Mouse (Mus musculus): ENCODE results near the gene Usp29. TPM values are rescaled to one million over a fixed set of nuclear protein-coding genes. Genes with fewer than 3 reads are reported as not detected.

The Usp29 gene
- total and polyA plus RNA-seq, 2 experiments from 2014 or later: 30.4 to 69.2 TPM

DNA sequence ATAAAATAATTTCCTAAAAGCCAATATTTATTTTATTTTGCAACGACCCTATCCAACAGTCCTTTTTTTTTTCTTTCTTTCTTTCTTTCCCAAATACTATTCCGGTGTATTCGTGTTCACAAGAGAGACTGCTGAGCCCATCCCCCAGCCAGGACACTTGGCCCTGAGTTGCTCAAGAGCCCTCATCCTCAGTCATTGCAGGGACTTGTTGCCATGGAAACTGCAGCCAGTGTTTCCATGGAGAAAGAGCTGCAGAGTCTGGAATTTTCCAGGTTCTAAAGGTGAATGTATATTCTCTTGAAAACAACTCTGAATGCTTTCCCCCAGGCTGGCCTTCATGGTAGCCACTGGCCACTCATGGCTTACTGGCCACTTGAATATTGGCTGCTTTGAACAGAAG, 80.2 kb downstream of the Usp29 start:
- Histone ChIP-seq H3K27ac (peak overlapping the region; percentile 65; the same call in 1 of the 2 replicates), H3K36me3 (ENCODE audit: insufficient read depth, low read length) (no peaks in the 10 kb centered on the region), H3K4me1 (ENCODE audit: insufficient read depth, low read length) (peaks cover 4% of the 10 kb centered on the region; the same call in 1 of the 2 replicates), H3K4me2 (ENCODE audit: low read depth, low read length) (no peak overlapping the region), H3K27me3 (ENCODE audit: insufficient read depth, low read length) (no peaks in the 10 kb centered on the region), H3K4me3 (ENCODE audit: low read length) (no peak overlapping the region), H3K9me3 (ENCODE audit: low read length) (no peaks in the 10 kb centered on the region), H3K9ac (replicated peaks; ENCODE audit: low read length) (no peak overlapping the region)
- WGBS: 9% methylated on average over 3 of the region's 3 CpGs
- ATAC-seq (peak; percentile 90), DNase-seq (ENCODE audit: low spot score) (peak; percentile 88)
- no peak for TF ChIP-seq CTCF (IDR thresholded peaks at IDR 0.05; ENCODE audit: low read depth)

DNA sequence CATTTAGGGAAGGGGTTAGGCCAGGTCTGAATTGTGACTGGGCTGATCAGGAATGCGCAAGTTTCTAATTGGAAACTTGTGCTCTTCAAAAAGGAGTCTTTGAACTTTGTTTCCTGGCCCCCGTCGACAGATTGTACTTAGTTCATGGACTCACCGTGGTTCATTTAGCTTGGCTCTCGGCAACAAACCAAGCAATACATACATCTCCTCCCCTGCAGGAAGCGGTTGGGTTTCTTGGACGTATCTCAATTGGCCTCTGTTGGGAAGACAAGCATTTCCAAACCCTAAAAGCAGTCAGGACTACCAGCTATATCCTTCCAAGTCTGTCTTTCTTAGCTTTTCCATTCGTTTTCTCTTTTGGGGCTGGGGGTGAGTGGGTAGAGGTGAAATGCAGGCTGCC, 84.6 kb downstream of the Usp29 start:
- no peak overlapping the region for H3K4me2 ChIP-seq (ENCODE audit: low read depth, low read length)
- no peak for ATAC-seq
- no peak overlapping the region for H3K4me3 ChIP-seq (ENCODE audit: low read length)
- H3K9ac ChIP-seq (replicated peaks; ENCODE audit: low read length): no peak overlapping the region
- no peaks in the 10 kb centered on the region for H3K9me3 ChIP-seq (ENCODE audit: low read length)
- H3K27ac ChIP-seq: no peak overlapping the region
- peaks cover 4% of the 10 kb centered on the region; the same call in 1 of the 2 replicates for H3K4me1 ChIP-seq (ENCODE audit: insufficient read depth, low read length)
- no peak for TF ChIP-seq CTCF (IDR thresholded peaks at IDR 0.05; ENCODE audit: low read depth)
- WGBS: 40% methylated on average over 8 of the region's 8 CpGs
- DNase-seq (ENCODE audit: low spot score): no peak
- no peaks in the 10 kb centered on the region for H3K27me3 ChIP-seq (ENCODE audit: insufficient read depth, low read length)
- H3K36me3 ChIP-seq (ENCODE audit: insufficient read depth, low read length): no peaks in the 10 kb centered on the region

- H3K27me3 ChIP-seq (ENCODE audit: insufficient read depth, low read length): no peaks in the 10 kb centered on the region
- H3K4me3 ChIP-seq (ENCODE audit: low read length): no peak overlapping the region
- no peaks in the 10 kb centered on the region for H3K4me1 ChIP-seq (ENCODE audit: insufficient read depth, low read length)
- H3K4me2 ChIP-seq (ENCODE audit: low read depth, low read length): no peak overlapping the region
- no peaks in the 10 kb centered on the region for H3K9me3 ChIP-seq (ENCODE audit: low read length)
- H3K36me3 ChIP-seq (ENCODE audit: insufficient read depth, low read length): no peaks in the 10 kb centered on the region
- H3K9ac ChIP-seq (replicated peaks; ENCODE audit: low read length): no peak overlapping the region
- 68% methylated on average over 5 of the region's 5 CpGs for WGBS
- DNase-seq (ENCODE audit: low spot score) (peak; percentile 62), ATAC-seq (peak; percentile 80)
- 0 out of 2 replicates have a peak overlapping the region, but pooled peaks have one; percentile 26 for H3K27ac ChIP-seq
- no peak for TF ChIP-seq CTCF (IDR thresholded peaks at IDR 0.05; ENCODE audit: low read depth)
These were observed 86.5 kb downstream of the Usp29 start for GRCm38 (mm10) chr7:6816706-6817376.

GRCm38 (mm10) chr7:6820296-6820695, 89.9 kb downstream of the Usp29 start:
- DNase-seq (ENCODE audit: low spot score) (no peak), ATAC-seq (no peak)
- Histone ChIP-seq H3K4me1 (ENCODE audit: insufficient read depth, low read length) (no peaks in the 10 kb centered on the region), H3K4me2 (ENCODE audit: low read depth, low read length) (no peak overlapping the region), H3K9me3 (ENCODE audit: low read length) (no peaks in the 10 kb centered on the region), H3K36me3 (ENCODE audit: insufficient read depth, low read length) (no peaks in the 10 kb centered on the region), H3K27ac (no peak overlapping the region), H3K27me3 (ENCODE audit: insufficient read depth, low read length) (no peaks in the 10 kb centered on the region), H3K9ac (replicated peaks; ENCODE audit: low read length) (no peak overlapping the region), H3K4me3 (ENCODE audit: low read length) (no peak overlapping the region)
- 84% methylated on average over 6 of the region's 6 CpGs for WGBS
- no peak for TF ChIP-seq CTCF (IDR thresholded peaks at IDR 0.05; ENCODE audit: low read depth)

DNA sequence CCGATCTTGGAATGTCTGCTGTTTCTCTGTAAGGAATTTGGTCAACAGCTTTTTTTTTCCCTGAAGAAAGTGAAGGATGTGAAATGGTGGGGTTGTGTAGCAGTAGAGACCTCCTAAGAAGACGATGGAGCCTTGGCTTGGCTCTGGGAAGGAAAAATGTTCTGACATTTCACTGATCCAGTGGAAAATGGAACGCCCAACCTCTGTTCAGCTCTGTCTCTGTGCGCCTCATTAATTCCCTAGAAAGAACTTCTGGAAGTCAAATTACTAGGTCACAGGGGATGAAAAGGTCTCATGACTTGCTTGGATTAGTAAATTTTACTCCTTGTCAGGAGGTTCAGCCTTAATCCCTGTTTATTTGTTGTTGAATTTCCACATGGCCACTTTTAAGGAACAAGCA, 92.3 kb downstream of the Usp29 start:
- Histone ChIP-seq H3K4me1 (ENCODE audit: insufficient read depth, low read length) (no peaks in the 10 kb centered on the region), H3K9me3 (ENCODE audit: low read length) (no peaks in the 10 kb centered on the region), H3K27ac (no peak overlapping the region), H3K4me2 (ENCODE audit: low read depth, low read length) (no peak overlapping the region), H3K27me3 (ENCODE audit: insufficient read depth, low read length) (no peaks in the 10 kb centered on the region), H3K4me3 (ENCODE audit: low read length) (no peak overlapping the region), H3K36me3 (ENCODE audit: insufficient read depth, low read length) (no peaks in the 10 kb centered on the region), H3K9ac (replicated peaks; ENCODE audit: low read length) (no peak overlapping the region)
- DNase-seq (ENCODE audit: low spot score): no peak
- no peak for ATAC-seq
- no peak for TF ChIP-seq CTCF (IDR thresholded peaks at IDR 0.05; ENCODE audit: low read depth)
- WGBS: 42% methylated on average over 4 of the region's 4 CpGs

- no peak for ATAC-seq
These were observed 93.3 kb downstream of the Usp29 start for GRCm38 (mm10) chr7:6823673-6824072.

GRCm38 (mm10) chr7:6825966-6826647, 95.7 kb downstream of the Usp29 start:
- H3K4me1 ChIP-seq (ENCODE audit: insufficient read depth, low read length): no peaks in the 10 kb centered on the region
- no peak for ATAC-seq
- no peaks in the 10 kb centered on the region for H3K27me3 ChIP-seq (ENCODE audit: insufficient read depth, low read length)
- H3K27ac ChIP-seq: no peak overlapping the region
- H3K9me3 ChIP-seq (ENCODE audit: low read length): no peaks in the 10 kb centered on the region
- H3K9ac ChIP-seq (replicated peaks; ENCODE audit: low read length): no peak overlapping the region
- H3K4me3 ChIP-seq (ENCODE audit: low read length): no peak overlapping the region
- TF ChIP-seq CTCF (IDR thresholded peaks at IDR 0.05; ENCODE audit: low read depth): no peak
- H3K36me3 ChIP-seq (ENCODE audit: insufficient read depth, low read length): no peaks in the 10 kb centered on the region
- no peak for DNase-seq (ENCODE audit: low spot score)
- 83% methylated on average over 11 of the region's 11 CpGs for WGBS
- H3K4me2 ChIP-seq (ENCODE audit: low read depth, low read length): no peak overlapping the region

More at GRCm38 (mm10) chr7:6823673-6824072, 93.3 kb downstream of the Usp29 start:
- Histone ChIP-seq H3K9me3 (ENCODE audit: low read length) (no peaks in the 10 kb centered on the region), H3K9ac (replicated peaks; ENCODE audit: low read length) (no peak overlapping the region), H3K4me3 (ENCODE audit: low read length) (no peak overlapping the region), H3K27ac (no peak overlapping the region), H3K4me1 (ENCODE audit: insufficient read depth, low read length) (no peaks in the 10 kb centered on the region), H3K36me3 (ENCODE audit: insufficient read depth, low read length) (no peaks in the 10 kb centered on the region), H3K4me2 (ENCODE audit: low read depth, low read length) (no peak overlapping the region), H3K27me3 (ENCODE audit: insufficient read depth, low read length) (no peaks in the 10 kb centered on the region)
- no peak for TF ChIP-seq CTCF (IDR thresholded peaks at IDR 0.05; ENCODE audit: low read depth)
- DNase-seq (ENCODE audit: low spot score): no peak
- WGBS: 33% methylated on average over 2 of the region's 2 CpGs

Measured in hindbrain, postnatal 0 days (tissue).